Mouse (Mus musculus): ENCODE measurements around the gene Gm31571. TPM values are rescaled to one million over a fixed set of nuclear protein-coding genes. Genes with fewer than 3 reads are reported as not detected.
"Not testable (repeated sequence)": the region's sequence is repeated elsewhere in the genome, so short reads cannot be mapped to it uniquely, and the experiment has no call there.

Gene Gm31571
- not detected in 2 replicates for polyA plus RNA-seq (2012; ENCODE audit: insufficient read depth, insufficient read length, missing spikeins)

GRCm38 (mm10) chrY:22051253-22051652 is at the start of gene Gm31571:
Gene Gm31571 (minus strand): TSS chrY:22051353.
- H3K27ac ChIP-seq (ENCODE audit: insufficient read depth, low read depth, low read length); H3K4me3 ChIP-seq (ENCODE audit: insufficient read depth, low read length); H3K4me1 ChIP-seq (ENCODE audit: control insufficient read depth, insufficient read depth, low read length): not testable (repeated sequence)

Measured in bone marrow macrophage, adult 2 months (primary cell).